Mouse (Mus musculus) MEL (cell line): ENCODE data around the gene Samd14. TPM values are rescaled to one million over a fixed set of nuclear protein-coding genes. Genes with fewer than 3 reads are reported as not detected.

Experiments used
- DNase-seq: peaks from one replicate; pipeline ENCODE4 v3.0.0; 2011; ENCODE audit warnings: low read depth, low spot score
- H3K27ac ChIP-seq: 2 replicates; pipeline ENCODE4 v1.5.1; 2012; ENCODE audit warnings: low read depth, mild to moderate bottlenecking, control low read depth, low read length, moderate library complexity; ENCODE audit not compliant: control insufficient read depth
- H3K27me3 ChIP-seq, 2 experiments: fragments of 150-350 bp in 1 of 2; sonication (generic) in 1 of 2; 2 replicates each; pipeline ENCODE4 v1.6.1; 2012; ENCODE audit warnings: low read length in 2 of 2, mild to moderate bottlenecking in 2 of 2, improper control_type of control experiment in 1 of 2, moderate library complexity in 1 of 2; ENCODE audit not compliant: insufficient read depth in 2 of 2, control insufficient read depth in 1 of 2
- H3K36me3 ChIP-seq, 2 experiments: 2 replicates each; pipeline ENCODE4 v1.6.1; 2012 to 2014; ENCODE audit warnings: low read length in 2 of 2, improper control_type of control experiment in 1 of 2, inconsistent platforms in 1 of 2, mild to moderate bottlenecking in 1 of 2; ENCODE audit not compliant: insufficient read depth in 2 of 2, control insufficient read depth in 1 of 2
- H3K4me1 ChIP-seq, 2 experiments: fragments of 150-350 bp in 1 of 2; sonication (generic) in 1 of 2; 2 replicates each; pipeline ENCODE4 v1.6.1; 2012; ENCODE audit warnings: low read length in 2 of 2, improper control_type of control experiment in 1 of 2, mild to moderate bottlenecking in 1 of 2; ENCODE audit not compliant: insufficient read depth in 2 of 2, control insufficient read depth in 1 of 2
- H3K4me3 ChIP-seq, 2 experiments: fragments of 150-350 bp in 1 of 2; sonication (generic) in 1 of 2; 2 replicates each; pipeline ENCODE4 v1.5.1; 2012; ENCODE audit warnings: low read depth in 2 of 2, low read length in 2 of 2, mild to moderate bottlenecking in 2 of 2, moderate library complexity in 2 of 2, control low read depth in 1 of 2, improper control_type of control experiment in 1 of 2; ENCODE audit not compliant: control insufficient read depth in 1 of 2, insufficient read depth in 1 of 2
- H3K79me2 ChIP-seq: 2 replicates; pipeline ENCODE4 v1.6.1; 2012; ENCODE audit warnings: mild to moderate bottlenecking, low read length, moderate library complexity; ENCODE audit not compliant: control insufficient read depth, poor library complexity, insufficient read depth
- H3K9ac ChIP-seq: 2 replicates; pipeline ENCODE4 v1.6.1; 2012; ENCODE audit warnings: low read depth, mild to moderate bottlenecking, control low read depth, low read length, moderate library complexity; ENCODE audit not compliant: control insufficient read depth, poor library complexity, severe bottlenecking
- H3K9me3 ChIP-seq: fragments of 150-350 bp; sonication (generic); replicated peaks from 2 replicates; pipeline ENCODE4 v1.6.1; 2012; ENCODE audit warnings: mild to moderate bottlenecking, low read length, improper control_type of control experiment, moderate library complexity; ENCODE audit not compliant: insufficient read depth
- BHLHE40 ChIP-seq: IDR thresholded peaks from 2 replicates; pipeline ENCODE4 v1.6.1; 2012; ENCODE audit warnings: low read depth, mild to moderate bottlenecking, inconsistent platforms, low read length, improper control_type of control experiment, borderline replicate concordance
- CHD2 ChIP-seq: IDR thresholded peaks from 2 replicates; pipeline ENCODE4 v1.6.1; 2011; ENCODE audit warnings: low read length, improper control_type of control experiment
- EP300 ChIP-seq, 2 experiments: IDR thresholded peaks; 2 replicates each; pipeline ENCODE4 v1.6.1; 2011; ENCODE audit warnings: improper control_type of control experiment in 2 of 2, low read length in 2 of 2, low read depth in 1 of 2, mild to moderate bottlenecking in 1 of 2
- ETS1 ChIP-seq: IDR thresholded peaks from 2 replicates; pipeline ENCODE4 v1.6.1; 2012; ENCODE audit warnings: low read depth, mild to moderate bottlenecking, inconsistent platforms, low read length, improper control_type of control experiment, moderate library complexity
- GABPA ChIP-seq: IDR thresholded peaks from 2 replicates; pipeline ENCODE4 v1.6.1; 2012; ENCODE audit warnings: low read depth, mild to moderate bottlenecking, inconsistent platforms, low read length, improper control_type of control experiment, moderate library complexity
- JUND ChIP-seq: IDR thresholded peaks from 2 replicates; pipeline ENCODE4 v1.6.1; 2011; ENCODE audit warnings: low read depth, mild to moderate bottlenecking, improper control_type of control experiment, low read length
- KAT2A ChIP-seq: conservative IDR thresholded peaks from 2 replicates; pipeline ENCODE4 v1.6.1; 2012; ENCODE audit warnings: low read depth, low read length, improper control_type of control experiment, inconsistent platforms
- MAX ChIP-seq: IDR thresholded peaks from 2 replicates; pipeline ENCODE4 v1.6.1; 2011; ENCODE audit warnings: low read length, improper control_type of control experiment
- MAZ ChIP-seq: IDR thresholded peaks from 2 replicates; pipeline ENCODE4 v1.6.1; 2012; ENCODE audit warnings: low read depth, mild to moderate bottlenecking, inconsistent platforms, low read length, improper control_type of control experiment
- MEF2A ChIP-seq: IDR thresholded peaks from 2 replicates; pipeline ENCODE4 v1.6.1; 2014; ENCODE audit warnings: low read depth, mild to moderate bottlenecking, inconsistent platforms, low read length, improper control_type of control experiment; ENCODE audit not compliant: poor library complexity, insufficient replicate concordance, severe bottlenecking; ENCODE audit errors: extremely low read depth
- MXI1 ChIP-seq: IDR thresholded peaks from 2 replicates; pipeline ENCODE4 v1.6.1; 2011; ENCODE audit warnings: mild to moderate bottlenecking, low read depth, low read length, improper control_type of control experiment
- MYB ChIP-seq: IDR thresholded peaks from 2 replicates; pipeline ENCODE4 v1.6.1; 2011; ENCODE audit warnings: mild to moderate bottlenecking, low read depth, low read length, improper control_type of control experiment
- MYC ChIP-seq: IDR thresholded peaks from 2 replicates; pipeline ENCODE4 v1.6.1; 2011; ENCODE audit warnings: low read depth, mild to moderate bottlenecking, low read length, improper control_type of control experiment, moderate library complexity
- NELFE ChIP-seq: IDR thresholded peaks from 2 replicates; pipeline ENCODE4 v1.6.1; 2011; ENCODE audit warnings: low read depth, low read length, improper control_type of control experiment
- NRF1 ChIP-seq: IDR thresholded peaks from 2 replicates; pipeline ENCODE4 v1.6.1; 2014; ENCODE audit warnings: low read depth, mild to moderate bottlenecking, inconsistent platforms, low read length, improper control_type of control experiment, moderate library complexity; ENCODE audit not compliant: poor library complexity, insufficient read depth, severe bottlenecking
- POLR2A ChIP-seq, 2 experiments: IDR thresholded peaks; 2 replicates each; pipeline ENCODE4 v1.6.1; 2011 to 2012; ENCODE audit warnings: low read length in 2 of 2, mild to moderate bottlenecking in 2 of 2, control low read depth in 1 of 2, improper control_type of control experiment in 1 of 2, low read depth in 1 of 2, moderate library complexity in 1 of 2; ENCODE audit not compliant: control insufficient read depth in 1 of 2, insufficient read depth in 1 of 2, poor library complexity in 1 of 2
- RAD21 ChIP-seq: IDR thresholded peaks from 2 replicates; pipeline ENCODE4 v1.6.1; 2011; ENCODE audit warnings: mild to moderate bottlenecking, low read depth, low read length, improper control_type of control experiment
- RCOR1 ChIP-seq: IDR thresholded peaks from 2 replicates; pipeline ENCODE4 v1.6.1; 2012; ENCODE audit warnings: low read depth, mild to moderate bottlenecking, inconsistent platforms, low read length, improper control_type of control experiment
- SMC3 ChIP-seq: IDR thresholded peaks from 2 replicates; pipeline ENCODE4 v1.6.1; 2011; ENCODE audit warnings: low read depth, low read length, improper control_type of control experiment
- UBTF ChIP-seq: IDR thresholded peaks from 2 replicates; pipeline ENCODE4 v1.6.1; 2012; ENCODE audit warnings: low read depth, mild to moderate bottlenecking, inconsistent platforms, low read length, improper control_type of control experiment, moderate library complexity, borderline replicate concordance; ENCODE audit not compliant: insufficient read depth
- ZC3H11A ChIP-seq: IDR thresholded peaks from 2 replicates; pipeline ENCODE4 v1.6.1; 2012; ENCODE audit warnings: low read depth, mild to moderate bottlenecking, inconsistent platforms, low read length, improper control_type of control experiment
- ZKSCAN1 ChIP-seq: IDR thresholded peaks from 2 replicates; pipeline ENCODE4 v1.6.1; 2012; ENCODE audit warnings: low read depth, mild to moderate bottlenecking, inconsistent platforms, low read length, improper control_type of control experiment, moderate library complexity
- polyA plus RNA-seq, 2 experiments: library from polyadenylated mRNA; stranded (reverse) in 1 of 2; unstranded in 1 of 2; fragments of >175 nt in 1 of 2; fragments of >200 nt in 1 of 2; gene quantifications; 2 replicates each; pipeline versions ENCODE4 v1.2.1 to v1.2.4; 2012; ENCODE audit warnings: low replicate concordance in 2 of 2, low read depth in 1 of 2; ENCODE audit not compliant: insufficient read length in 2 of 2, insufficient read depth in 1 of 2, missing spikeins in 1 of 2
- total RNA-seq: library from RNA; depleted of rRNA; stranded (reverse); fragments of 300-350 nt; gene quantifications from 2 replicates; pipeline ENCODE4 v1.2.3, GENCODE M21; 2012

Samd14 gene
- total and polyA plus RNA-seq, 3 experiments = 57.6 to 1,219 (median 101) TPM

DNA sequence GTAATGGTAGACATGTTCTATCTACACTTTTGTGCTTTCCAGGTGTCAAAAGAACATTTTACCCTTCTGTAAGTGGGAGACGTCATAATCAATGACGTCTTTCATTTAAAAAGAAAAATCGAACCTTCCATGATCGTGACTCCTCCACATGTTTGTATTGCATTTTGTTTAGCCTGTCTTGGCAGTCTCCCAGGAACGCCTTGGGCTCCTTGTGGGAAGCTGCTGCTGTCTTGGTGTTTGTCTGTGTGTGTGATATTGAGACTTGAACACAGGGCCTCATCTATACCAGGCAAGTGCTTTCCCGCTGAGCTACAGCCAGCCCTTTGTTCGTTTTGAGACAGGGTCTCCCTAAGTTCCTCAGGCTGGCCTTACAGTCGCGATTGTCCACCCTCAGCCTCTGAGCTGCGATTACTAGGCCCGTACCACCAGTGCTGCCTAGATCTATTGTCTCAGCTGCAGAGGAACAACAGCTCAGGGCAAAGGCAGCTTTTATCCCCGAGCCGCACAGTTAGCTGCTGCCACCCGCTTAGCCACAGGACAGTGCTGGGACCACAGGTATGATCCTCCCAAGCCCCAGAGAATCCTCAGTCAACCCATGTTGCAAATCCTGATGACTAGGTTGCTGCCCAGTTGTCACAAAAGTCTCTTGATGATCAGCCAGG, 28.6 kb downstream of the Samd14 start:
- Histone ChIP-seq H3K9me3 (no peaks in the 10 kb centered on the region), H3K4me1 (peaks cover 0 to 7% of the 10 kb centered on the region in 2 experiments; a peak in 2 of 4 replicates), H3K36me3 (no peaks in the 10 kb centered on the region; a peak in 1 of 4 replicates), H3K27me3 (no peaks in the 10 kb centered on the region), H3K4me3 (no peak overlapping the region), H3K79me2 (no peaks in the 10 kb centered on the region), H3K27ac (no peak overlapping the region), H3K9ac (no peak overlapping the region)
- TF ChIP-seq BHLHE40 (no peak), POLR2A (IDR thresholded peaks at IDR 0.05; ENCODE audit: control insufficient read depth in 1 of 2, insufficient read depth in 1 of 2, low read depth in 1 of 2, low read length in 2 of 2, poor library complexity in 1 of 2) (no peak), MEF2A (no peak), MXI1 (no peak), NELFE (no peak), NRF1 (no peak), MAZ (no peak), RAD21 (no peak), ZC3H11A (no peak), MYC (no peak)
- DNase-seq = no peak

DNA sequence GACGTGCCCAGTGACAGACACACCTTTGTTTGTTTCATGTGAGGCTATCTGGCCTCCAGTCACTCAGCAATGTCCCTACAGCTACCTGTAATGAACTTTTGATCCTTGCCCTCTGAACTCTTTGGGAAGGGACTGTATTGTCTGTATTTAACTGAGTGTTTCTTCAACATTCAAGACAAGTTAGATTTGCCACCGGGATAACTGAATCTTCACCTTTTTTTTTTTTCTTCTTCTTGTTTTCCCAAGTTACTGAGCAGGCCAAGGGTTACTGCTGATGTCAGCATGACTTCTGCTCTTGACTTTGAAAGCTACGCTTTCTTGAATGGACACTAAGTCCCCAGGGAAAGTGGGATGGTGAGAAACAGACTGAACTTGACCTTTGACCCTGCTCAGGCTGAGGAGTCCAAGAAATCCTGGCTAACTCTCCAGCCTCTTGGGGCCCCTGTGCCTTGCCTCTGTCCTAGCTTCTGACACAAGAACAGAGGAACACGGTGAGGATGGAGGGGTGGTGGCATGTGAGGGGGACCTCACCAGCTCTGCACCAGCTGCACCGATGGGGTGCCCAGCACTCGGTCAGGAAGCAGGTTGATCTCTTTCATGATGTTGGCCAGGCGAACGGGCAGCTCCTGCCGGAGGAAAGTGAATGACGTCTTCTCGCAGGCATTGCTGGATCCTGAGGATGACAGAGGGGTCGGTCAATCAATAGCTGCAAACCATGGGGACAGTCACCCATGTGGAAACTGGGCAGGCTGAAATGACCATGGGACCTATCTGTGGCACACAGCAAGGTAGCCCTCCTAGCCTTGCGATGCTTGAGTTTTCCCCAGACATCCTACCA, 29.4 kb downstream of the Samd14 start:
- no peaks in the 10 kb centered on the region for H3K9me3 ChIP-seq
- no peaks in the 10 kb centered on the region for H3K79me2 ChIP-seq
- no peak overlapping the region for H3K27ac ChIP-seq
- no peak for DNase-seq
- no peak overlapping the region for H3K9ac ChIP-seq
- H3K27me3 ChIP-seq = no peaks in the 10 kb centered on the region
- H3K4me1 ChIP-seq = peaks cover 0 to 7% of the 10 kb centered on the region in 2 experiments; a peak in 2 of 4 replicates
- TF ChIP-seq MEF2A (no peak), UBTF (no peak), SMC3 (no peak), GABPA (no peak), RCOR1 (no peak), CHD2 (no peak), MXI1 (no peak), ETS1 (no peak), NRF1 (no peak), JUND (no peak), EP300 (IDR thresholded peaks at IDR 0.05; ENCODE audit: low read depth in 1 of 2, low read length in 2 of 2) (no peak), ZKSCAN1 (no peak), MYB (no peak), MAX (no peak), KAT2A (no peak)
- no peak overlapping the region for H3K4me3 ChIP-seq
- H3K36me3 ChIP-seq = no peaks in the 10 kb centered on the region; a peak in 1 of 4 replicates
